Mouse (Mus musculus) stomach, embryonic 15.5 days (tissue): ENCODE data around the gene Kcna4. TPM values are rescaled to one million over a fixed set of nuclear protein-coding genes. Genes with fewer than 3 reads are reported as not detected.

Source experiments
- ATAC-seq: fragments of 200-750 bp; cut with Nextera tagmentation; 2 replicates; pipeline ENCODE4 v1.8.0; 2017; ENCODE audit warnings: low read depth, moderate number of reproducible peaks, moderate TSS enrichment; ENCODE audit not compliant: insufficient read depth, low FRiP score
- H3K27ac ChIP-seq: fragments of 300-500 bp; sonication (generic); 2 replicates; pipeline ENCODE4 v1.5.1; 2015; ENCODE audit warnings: mild to moderate bottlenecking, inconsistent platforms
- H3K27me3 ChIP-seq: fragments of 300-500 bp; sonication (generic); replicated peaks from 2 replicates; pipeline ENCODE4 v1.6.1; 2015; ENCODE audit warnings: inconsistent platforms
- H3K36me3 ChIP-seq: fragments of 300-500 bp; sonication (generic); 2 replicates; pipeline ENCODE4 v1.6.1; 2015; ENCODE audit warnings: inconsistent platforms
- H3K4me1 ChIP-seq: fragments of 300-500 bp; sonication (generic); 2 replicates; pipeline ENCODE4 v1.6.1; 2015; ENCODE audit warnings: inconsistent platforms
- H3K4me2 ChIP-seq: fragments of 300-500 bp; sonication (generic); 2 replicates; pipeline ENCODE4 v1.6.1; 2015; ENCODE audit warnings: mild to moderate bottlenecking, inconsistent platforms
- H3K4me3 ChIP-seq: fragments of 300-500 bp; sonication (generic); replicated peaks from 2 replicates; pipeline ENCODE4 v1.5.1; 2015; ENCODE audit warnings: inconsistent platforms
- H3K9ac ChIP-seq: fragments of 300-500 bp; sonication (generic); 2 replicates; pipeline ENCODE4 v1.6.1; 2015; ENCODE audit warnings: inconsistent platforms
- H3K9me3 ChIP-seq: fragments of 300-500 bp; sonication (generic); 2 replicates; pipeline ENCODE4 v1.6.1; 2016; ENCODE audit warnings: inconsistent platforms
- WGBS: fragments of 180-500 bp; shearing (Covaris S2); methylation state at CpG from one replicate; pipeline ENCODE4 v1.1.7; 2015; 5-methylcytosine and 5-hydroxymethylcytosine counted together
- polyA plus RNA-seq: library from polyadenylated mRNA; unstranded; fragments of >200 nt; fragmentation: Nextera tagmentation; extraction: Ambion mirVana; gene quantifications from 2 replicates; pipeline ENCODE4 v1.2.1, GENCODE M21; 2015

Gene Kcna4
- polyA plus RNA-seq, 1 experiment from 2014 or later = 0.73 TPM

DNA sequence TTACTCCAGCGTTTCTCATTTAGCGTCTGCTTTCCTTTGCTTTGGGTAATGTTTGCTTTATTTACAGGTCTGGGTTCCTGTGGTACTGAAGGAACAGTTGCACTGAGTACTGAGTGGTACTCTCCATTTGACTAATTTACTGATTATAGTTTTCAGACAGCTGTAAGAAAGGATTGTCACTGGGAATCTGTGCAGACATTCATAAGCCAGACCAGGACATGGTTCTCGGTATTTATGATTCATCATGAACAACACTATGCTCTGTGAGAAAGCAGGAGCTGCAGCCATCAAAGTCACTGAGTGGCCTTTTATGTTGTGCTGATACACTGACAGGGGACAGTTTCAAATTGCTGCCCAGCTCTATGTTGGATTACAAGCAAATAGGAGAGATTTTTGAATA, 33.7 kb downstream of the Kcna4 start:
- Histone ChIP-seq H3K27ac (no peak overlapping the region), H3K9ac (no peak overlapping the region), H3K4me3 (no peak overlapping the region), H3K9me3 (no peaks in the 10 kb centered on the region), H3K27me3 (no peaks in the 10 kb centered on the region), H3K4me1 (no peaks in the 10 kb centered on the region), H3K36me3 (no peaks in the 10 kb centered on the region), H3K4me2 (no peak overlapping the region)
- WGBS = 73% methylated on average over 3 of the region's 3 CpGs
- no peak for ATAC-seq

- Histone ChIP-seq H3K4me2 (no peak overlapping the region), H3K27me3 (no peaks in the 10 kb centered on the region), H3K4me1 (no peaks in the 10 kb centered on the region), H3K9me3 (no peaks in the 10 kb centered on the region), H3K36me3 (no peaks in the 10 kb centered on the region), H3K27ac (no peak overlapping the region), H3K4me3 (no peak overlapping the region), H3K9ac (no peak overlapping the region)
- no peak for ATAC-seq
- WGBS = 90% methylated on average over 3 of the region's 3 CpGs
These were observed 36.8 kb downstream of the Kcna4 start for GRCm38 (mm10) chr2:107327276-107327675.

GRCm38 (mm10) chr2:107341291-107341690, 50.9 kb downstream of the Kcna4 start:
- H3K4me3 ChIP-seq = no peak overlapping the region
- no peak overlapping the region for H3K27ac ChIP-seq
- 63% methylated on average over 3 of the region's 3 CpGs for WGBS
- H3K4me2 ChIP-seq = no peak overlapping the region
- H3K9me3 ChIP-seq = no peaks in the 10 kb centered on the region
- H3K27me3 ChIP-seq = no peaks in the 10 kb centered on the region
- no peak for ATAC-seq
- no peak overlapping the region for H3K9ac ChIP-seq
- H3K36me3 ChIP-seq = no peaks in the 10 kb centered on the region
- no peaks in the 10 kb centered on the region for H3K4me1 ChIP-seq

DNA sequence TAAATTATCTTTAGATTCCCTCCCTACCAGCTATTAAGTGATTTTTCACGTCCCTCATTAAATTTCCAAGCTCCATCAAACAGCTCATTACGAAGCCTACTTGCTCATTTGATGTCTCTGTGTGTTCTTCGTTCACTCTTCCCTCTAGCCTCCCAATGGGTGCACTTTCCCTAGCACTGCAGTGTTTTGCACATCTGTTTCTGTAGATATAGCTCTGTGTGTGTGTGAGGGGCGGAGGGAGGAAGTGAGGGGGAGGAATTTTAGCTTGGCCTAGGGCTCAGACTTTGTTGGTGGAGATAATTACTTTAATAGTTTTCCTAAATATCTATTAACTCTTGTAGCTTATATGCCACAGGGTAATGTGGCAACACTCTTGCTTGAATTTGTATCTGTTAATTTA, 54.4 kb downstream of the Kcna4 start:
- no peak overlapping the region for H3K27ac ChIP-seq
- no peaks in the 10 kb centered on the region for H3K27me3 ChIP-seq
- no peaks in the 10 kb centered on the region for H3K36me3 ChIP-seq
- no peak overlapping the region for H3K4me3 ChIP-seq
- 74% methylated on average over 4 of the region's 4 CpGs for WGBS
- no peaks in the 10 kb centered on the region for H3K9me3 ChIP-seq
- no peak for ATAC-seq
- H3K9ac ChIP-seq = no peak overlapping the region
- H3K4me1 ChIP-seq = no peaks in the 10 kb centered on the region
- no peak overlapping the region for H3K4me2 ChIP-seq

GRCm38 (mm10) chr2:107345299-107345698, 54.9 kb downstream of the Kcna4 start:
- H3K9ac ChIP-seq = no peak overlapping the region
- ATAC-seq = no peak
- no peaks in the 10 kb centered on the region for H3K36me3 ChIP-seq
- WGBS = 68% methylated on average over 4 of the region's 4 CpGs
- no peaks in the 10 kb centered on the region for H3K27me3 ChIP-seq
- H3K4me1 ChIP-seq = no peaks in the 10 kb centered on the region
- H3K4me3 ChIP-seq = no peak overlapping the region
- no peak overlapping the region for H3K4me2 ChIP-seq
- no peak overlapping the region for H3K27ac ChIP-seq
- H3K9me3 ChIP-seq = no peaks in the 10 kb centered on the region

Other genes with a start within 250 kb of the Kcna4 start
- gene Fshb, start 231.0 kb upstream of the Kcna4 start, polyA plus RNA-seq = not detected in 2 replicates